Mouse (Mus musculus): Measurements from ENCODE around the gene Nfic.

DNA sequence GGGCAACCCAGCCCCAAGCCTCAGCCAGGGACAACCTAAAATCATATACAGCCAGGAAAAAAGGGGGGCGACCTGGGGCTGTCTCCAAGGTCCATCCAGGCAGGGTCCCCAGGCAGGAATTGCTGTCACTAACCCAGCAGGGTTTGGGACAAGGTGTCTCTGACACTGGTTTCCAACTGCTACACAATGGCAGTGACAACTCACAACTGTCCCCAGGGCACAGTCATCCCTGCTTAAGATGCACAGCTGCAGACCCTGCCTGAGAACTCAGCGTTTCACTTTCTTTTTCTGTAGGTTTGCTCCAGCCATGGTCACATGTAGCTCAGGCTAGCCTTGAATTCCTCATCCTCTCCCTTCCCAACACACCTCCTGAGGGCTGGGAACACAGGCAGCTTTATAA, 26.3 kb downstream of the Nfic start:
- TF ChIP-seq EP300 (IDR thresholded peaks at IDR 0.05; ENCODE audit: low read depth) = no peak
- no peak for TF ChIP-seq CTCF (IDR thresholded peaks at IDR 0.05; ENCODE audit: low read depth)
